22 mouse cellular contexts compared by ENCODE assay signal in the genomic region with DNA sequence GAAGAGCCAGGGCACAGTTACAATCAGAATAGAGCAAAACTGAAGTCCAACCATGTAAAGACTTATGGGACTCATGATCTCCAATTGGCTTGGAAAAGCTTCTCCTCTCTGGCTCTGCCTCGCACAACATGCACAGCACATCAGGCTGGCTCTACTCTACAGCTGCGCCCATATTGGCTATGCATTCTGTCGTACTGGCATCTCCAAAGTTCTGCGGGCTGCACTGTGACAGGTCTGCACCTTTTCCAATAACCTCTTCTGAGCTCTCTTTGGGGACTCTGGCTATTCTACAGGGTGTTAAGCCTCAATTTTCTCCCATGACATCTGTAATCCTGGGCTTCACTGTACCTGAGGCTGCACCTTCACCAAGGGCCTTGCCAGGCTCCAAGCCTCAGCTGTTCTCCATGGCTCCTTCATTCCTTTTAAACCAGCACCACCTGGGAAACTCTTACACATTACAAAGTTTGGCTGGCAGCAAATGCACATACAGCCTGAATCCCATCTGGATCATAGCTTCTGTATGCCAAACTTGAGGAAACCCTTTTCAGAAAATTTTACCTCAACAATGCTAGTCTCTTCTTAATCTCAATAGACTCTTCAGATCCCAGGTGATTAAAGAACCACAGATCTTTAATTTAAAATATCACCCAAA. TPM values are rescaled to one million over a fixed set of nuclear protein-coding genes. Genes with fewer than 3 reads are reported as not detected.
"Had no signal": no experiment of that assay in that cellular context is flagged by ENCODE, and none has a peak within 500 bp of the region (broad histone marks: within the 10 kb centered on the region; RNA-seq: fewer than 3 reads in every experiment).

No protein-coding gene starts in this region.

- ATAC-seq: liver, postnatal 0 days; lung, postnatal 0 days; midbrain, embryonic 13.5 days; midbrain, embryonic 16.5 days had no signal

- DNase-seq: kidney, adult 11 months; kidney, adult 8-10 months; kidney, postnatal 10 days; kidney, postnatal 36 days; left cerebral cortex, postnatal 4 days; liver, postnatal 0 days; lung, embryonic 14.5 days; retina, postnatal 1 day; right cerebral cortex, postnatal 4 days; thymus, adult 2 months; thymus, postnatal 14 days; thymus, postnatal 4 days had no signal

RNA-seq across cellular contexts. Expression of gene 4931428L18Rik, which starts 1.8 kb away (rescaled TPM):
- total RNA-seq: layer of hippocampus, adult 2 months; layer of hippocampus, postnatal 14 days; left cerebral cortex, adult 8-10 months; left cerebral cortex, postnatal 14 days; left cerebral cortex, postnatal 4 days; monocyte, adult 5-6 weeks; neutrophil, adult 5-6 weeks had no signal

RNA-seq across cellular contexts. Expression of gene Pih1d3, which starts 1.9 kb away (rescaled TPM):
- total RNA-seq: layer of hippocampus, adult 2 months; layer of hippocampus, postnatal 14 days; left cerebral cortex, adult 8-10 months; left cerebral cortex, postnatal 14 days; left cerebral cortex, postnatal 4 days; megakaryocyte, adult 5-6 weeks; monocyte, adult 5-6 weeks; neutrophil, adult 5-6 weeks had no signal

RNA-seq across cellular contexts. Expression of gene Lgsn, which starts 44.5 kb away (rescaled TPM):
- total RNA-seq: layer of hippocampus, adult 2 months; layer of hippocampus, postnatal 14 days; left cerebral cortex, adult 8-10 months; left cerebral cortex, postnatal 14 days; left cerebral cortex, postnatal 4 days; megakaryocyte, adult 5-6 weeks; monocyte, adult 5-6 weeks; neutrophil, adult 5-6 weeks had no signal
